Mouse (Mus musculus): Measurements from ENCODE around the gene BC024978. TPM values are rescaled to one million over a fixed set of nuclear protein-coding genes. Genes with fewer than 3 reads are reported as not detected.
"Not testable (repeated sequence)": the region's sequence is repeated elsewhere in the genome, so short reads cannot be mapped to it uniquely, and the experiment has no call there.

The BC024978 gene
- total RNA-seq, 2 experiments from 2014 or later: 14.6 to 15.8 TPM

DNA sequence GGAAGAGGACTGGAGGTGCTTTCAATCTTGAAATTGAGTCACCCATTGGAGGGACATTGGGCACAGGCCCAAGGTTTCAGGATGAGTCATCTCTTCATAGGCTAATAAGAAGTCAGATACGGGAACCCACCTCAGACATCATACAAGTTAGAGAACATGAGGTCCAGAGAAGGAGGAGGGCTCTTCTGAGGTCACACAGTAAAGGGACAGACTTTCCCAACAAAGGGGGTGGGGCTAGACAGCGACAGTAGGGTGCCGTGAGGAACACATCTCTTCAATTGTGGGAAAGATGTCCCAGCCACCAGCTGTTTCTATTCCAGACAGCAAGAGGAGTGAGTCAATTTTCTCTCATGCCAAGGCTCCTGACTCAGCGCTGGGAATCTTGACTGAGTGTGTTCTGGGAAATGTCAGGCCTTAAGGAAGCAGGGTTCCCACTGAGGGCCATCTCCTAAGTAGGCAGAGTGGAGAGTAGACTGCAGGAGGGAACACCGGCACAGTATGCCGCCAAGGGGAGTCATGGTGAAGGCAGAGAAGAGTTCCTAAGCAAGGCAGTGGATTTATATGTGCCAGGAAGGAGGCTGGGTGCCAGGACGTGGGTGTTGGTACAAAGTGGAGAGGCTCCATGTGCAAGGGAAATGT, 36.2 kb downstream of the BC024978 start:
- intact Hi-C loops (cut with DNase I): loop anchor here (2.0 kb wide), 1 partner anchor 73 kb away; no protein-coding TSS in a partner anchor
- Histone ChIP-seq H3K27ac (peak overlapping the region; percentile 86), H3K4me3 (no peak overlapping the region)
- no peak for TF ChIP-seq CTCF (IDR thresholded peaks at IDR 0.05)
- DNase-seq: peak; percentile 58

DNA sequence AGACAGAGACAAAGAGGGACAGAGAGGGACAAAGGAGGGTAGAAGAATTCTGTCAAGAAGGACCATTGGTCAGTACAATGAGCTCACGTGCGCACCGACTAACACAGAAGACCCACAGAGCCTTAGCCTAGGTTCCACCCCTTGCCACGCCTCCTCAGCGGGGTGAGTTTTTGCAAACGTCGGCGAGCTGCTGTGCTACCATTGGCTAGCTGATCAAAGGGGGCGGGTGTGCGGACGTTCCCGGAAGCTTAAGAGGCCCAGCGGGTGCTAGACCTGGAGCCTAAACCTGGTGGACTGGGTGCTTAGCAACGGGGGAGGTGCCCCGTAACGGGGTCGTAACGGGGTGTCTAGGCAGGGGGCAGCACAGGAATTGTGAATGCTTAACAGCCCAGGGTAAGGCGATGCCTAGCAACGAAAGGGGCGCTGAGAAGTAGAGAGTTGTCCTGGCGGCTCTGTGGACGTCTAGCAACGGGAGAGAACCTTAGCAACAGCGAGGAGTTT, 37.2 kb downstream of the BC024978 start, which contains the start of gene Coq8b:
Gene Coq8b, plus strand, starts transcription at position 243 of the 501 bp plus-strand sequence.
- peak; percentile 95 for DNase-seq
- Histone ChIP-seq H3K27ac (peak within 1 kb of the TSS; percentile 86), H3K4me3 (peak within 1 kb of the TSS; percentile 76)
- TF ChIP-seq CTCF (IDR thresholded peaks at IDR 0.05): no peak
- intact Hi-C loops (cut with DNase I): loop anchor here (2.0 kb wide), 1 partner anchor 74 kb away; no protein-coding TSS in a partner anchor

DNA sequence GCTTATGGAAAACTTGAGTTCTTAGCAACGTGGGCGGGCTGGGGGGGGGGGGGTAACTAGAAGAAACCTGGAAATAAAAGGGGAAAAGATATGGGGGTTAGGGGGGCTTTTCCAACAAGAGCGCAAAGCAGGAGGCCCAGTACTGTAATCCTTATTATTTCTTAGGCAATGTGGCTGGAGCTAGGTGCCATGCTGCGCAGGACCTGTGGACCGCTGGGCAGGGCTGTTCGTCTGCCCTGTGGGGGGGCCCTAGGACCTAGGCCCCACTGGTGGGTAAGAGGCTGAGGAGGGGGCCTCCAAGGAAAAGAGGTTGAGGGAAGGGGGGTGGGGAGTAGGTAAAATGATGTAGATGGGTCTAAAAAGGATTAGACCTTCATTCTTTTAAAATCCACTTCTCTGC, 37.7 kb downstream of the BC024978 start:
- peak overlapping the region; percentile 76 for H3K4me3 ChIP-seq
- H3K27ac ChIP-seq: peak overlapping the region; percentile 86
- no peak for DNase-seq
- TF ChIP-seq CTCF (IDR thresholded peaks at IDR 0.05): no peak
- intact Hi-C loops (cut with DNase I): loop anchor here (2.0 kb wide), 1 partner anchor 74 kb away; no protein-coding TSS in a partner anchor

DNA sequence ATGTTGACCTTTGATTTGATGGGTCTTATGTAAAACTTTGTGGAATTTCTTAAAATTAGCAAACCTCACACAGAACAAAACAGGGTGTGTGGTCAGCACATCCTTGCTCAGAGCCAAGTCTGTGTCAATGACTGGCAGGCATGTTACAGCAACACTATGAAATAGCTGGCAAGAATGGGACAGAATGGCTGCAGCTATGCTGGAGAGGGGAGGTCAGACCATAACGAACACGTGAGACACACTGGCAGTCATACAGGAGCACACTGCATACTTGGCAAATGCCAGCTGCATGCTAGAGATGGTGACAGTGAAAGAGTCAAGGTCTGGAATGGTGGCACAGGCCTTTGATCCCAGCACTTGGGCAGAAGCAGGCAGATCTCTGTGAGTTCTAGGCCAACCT, 40.1 kb downstream of the BC024978 start:
- TF ChIP-seq CTCF (IDR thresholded peaks at IDR 0.05): no peak
- H3K27ac ChIP-seq: no peak overlapping the region
- H3K4me3 ChIP-seq: no peak overlapping the region
- intact Hi-C loops (cut with DNase I): no loop called here
- no peak for DNase-seq

DNA sequence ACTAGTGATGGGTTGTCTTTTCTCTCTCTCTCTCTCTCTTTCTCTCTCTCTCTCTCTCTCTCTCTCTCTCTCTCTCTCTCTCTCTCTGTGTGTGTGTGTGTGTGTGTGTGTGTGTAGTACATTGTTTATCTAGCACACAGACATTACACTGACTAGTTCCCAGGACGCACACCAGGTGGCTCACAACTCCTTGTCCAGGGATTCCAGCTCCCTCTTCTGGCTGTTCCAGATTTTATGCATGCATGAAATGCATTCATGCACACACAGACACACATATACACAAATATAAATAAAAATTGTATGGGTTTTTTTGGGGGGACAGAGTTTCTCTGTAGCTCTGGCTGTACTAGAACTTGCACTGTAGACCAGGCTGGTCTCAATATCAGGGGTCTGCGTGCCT, 41.9 kb downstream of the BC024978 start:
- Histone ChIP-seq H3K4me3 (no peak overlapping the region), H3K27ac (no peak overlapping the region)
- DNase-seq: no peak
- TF ChIP-seq CTCF (IDR thresholded peaks at IDR 0.05): no peak
- intact Hi-C loops (cut with DNase I): no loop called here

DNA sequence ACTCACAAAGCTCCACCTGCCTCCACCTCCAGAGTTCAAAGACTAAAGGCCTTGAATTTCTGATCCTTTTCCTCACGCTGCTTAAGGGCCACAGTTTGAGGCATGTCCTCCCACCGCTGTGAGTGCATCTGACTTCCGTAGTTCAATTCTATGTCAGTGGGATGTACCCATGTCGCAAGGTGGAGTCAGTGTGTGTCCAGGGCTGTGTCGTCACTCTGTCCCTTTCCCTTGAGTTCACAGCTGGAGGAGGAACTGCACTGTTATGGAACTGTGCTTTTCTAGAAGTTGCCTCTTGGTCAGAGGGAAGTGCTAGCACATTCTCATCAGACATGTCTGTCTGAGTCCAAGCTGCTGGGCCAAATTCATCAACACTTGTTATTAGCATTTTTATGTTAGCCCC, 43.0 kb downstream of the BC024978 start:
- TF ChIP-seq CTCF (IDR thresholded peaks at IDR 0.05): no peak
- no peak for DNase-seq
- no peak overlapping the region for H3K27ac ChIP-seq
- no peak overlapping the region for H3K4me3 ChIP-seq
- intact Hi-C loops (cut with DNase I): no loop called here

DNA sequence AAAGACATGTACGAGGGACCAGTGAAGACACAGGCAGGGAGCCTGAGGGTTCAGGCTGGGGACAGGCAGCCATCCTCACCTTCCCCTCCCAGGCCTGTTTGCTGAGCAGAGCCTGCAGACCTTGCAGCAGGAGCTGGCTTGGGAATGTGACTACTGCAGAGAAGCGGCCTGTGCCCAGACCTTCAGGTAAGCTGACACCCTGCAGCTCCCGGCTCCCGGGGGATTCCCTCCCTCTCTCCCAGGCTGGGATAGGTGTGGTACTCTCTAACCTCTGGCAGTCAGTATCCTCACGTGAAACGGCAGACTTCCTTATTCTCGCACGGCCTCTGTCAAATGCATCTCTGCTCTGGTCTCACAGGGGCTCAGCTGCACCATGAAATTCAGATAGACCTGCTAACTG, 47.6 kb downstream of the BC024978 start:
- H3K4me3 ChIP-seq: no peak overlapping the region
- TF ChIP-seq CTCF (IDR thresholded peaks at IDR 0.05): no peak
- peak; percentile 78 for DNase-seq
- intact Hi-C loops (cut with DNase I): no loop called here
- H3K27ac ChIP-seq: peak overlapping the region; percentile 67

DNA sequence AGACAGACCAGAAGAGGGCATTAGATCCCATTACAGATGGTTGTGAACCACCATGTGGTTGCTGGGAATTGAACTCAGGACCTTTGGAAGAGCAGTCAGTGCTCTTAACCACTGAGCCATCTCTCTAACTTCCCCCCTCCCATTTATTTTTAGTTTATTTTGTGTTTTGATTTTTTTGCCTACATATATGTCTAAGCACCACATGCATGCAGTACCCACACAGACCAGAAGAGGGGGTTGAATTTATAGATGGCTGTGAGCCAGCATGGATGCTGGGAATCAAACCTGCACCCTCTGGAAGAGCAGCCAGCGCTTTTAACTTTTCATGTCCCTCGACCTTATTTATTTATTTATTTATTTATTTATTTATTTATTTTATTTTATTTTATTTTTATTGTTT, 48.5 kb downstream of the BC024978 start:
- H3K27ac ChIP-seq; intact Hi-C loops (cut with DNase I): not testable (repeated sequence)
- TF ChIP-seq CTCF (IDR thresholded peaks at IDR 0.05): peak; percentile 60

DNA sequence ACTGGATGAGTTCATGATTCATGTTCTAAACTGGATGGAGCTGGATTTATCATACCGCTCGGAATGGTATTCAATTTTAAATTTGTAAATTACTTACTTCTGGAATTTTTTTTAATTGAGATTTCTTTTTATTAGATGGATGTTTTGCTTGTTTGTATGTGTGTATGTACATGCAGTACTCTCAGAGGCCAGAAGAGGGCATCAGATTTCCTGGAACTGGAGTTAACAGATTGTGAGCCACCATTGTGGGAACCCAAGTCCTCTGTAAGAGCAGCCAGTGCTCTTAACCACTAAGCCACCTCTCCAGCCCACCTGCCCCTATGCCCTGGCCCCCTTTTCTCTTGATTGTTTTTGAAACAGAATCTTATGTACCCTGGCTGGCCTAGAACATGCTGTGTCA, 53.6 kb downstream of the BC024978 start:
- no peak for DNase-seq
- intact Hi-C loops (cut with DNase I): no loop called here
- peak; percentile 58 for TF ChIP-seq CTCF (IDR thresholded peaks at IDR 0.05)
- H3K4me3 ChIP-seq: no peak overlapping the region
- no peak overlapping the region for H3K27ac ChIP-seq

More for the DNA sequence above, 48.5 kb downstream of the BC024978 start:
- DNase-seq, H3K4me3 ChIP-seq: not testable (repeated sequence)

DNA sequence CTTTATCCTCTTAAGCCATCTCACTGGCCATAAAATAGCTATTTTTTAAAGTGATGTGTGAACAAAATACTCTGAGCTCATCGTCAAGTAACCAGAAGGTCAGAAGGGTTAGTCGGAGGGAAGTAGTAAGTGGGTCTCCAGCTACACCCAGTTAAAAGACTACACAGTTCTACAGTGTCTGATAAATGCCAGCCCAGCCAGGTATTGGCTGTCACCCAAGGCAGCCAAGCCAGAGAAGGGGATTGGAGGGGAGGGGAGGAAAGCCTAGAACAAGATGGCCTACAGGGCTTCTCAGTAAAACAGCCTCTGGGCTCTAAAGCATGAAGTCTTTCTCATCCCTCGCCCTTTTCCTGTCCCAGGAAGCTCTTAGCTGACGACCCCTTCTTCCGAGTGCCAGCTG, 54.3 kb downstream of the BC024978 start:
- intact Hi-C loops (cut with DNase I): no loop called here
- Histone ChIP-seq H3K27ac (no peak overlapping the region), H3K4me3 (no peak overlapping the region)
- no peak for DNase-seq
- TF ChIP-seq CTCF (IDR thresholded peaks at IDR 0.05): no peak

DNA sequence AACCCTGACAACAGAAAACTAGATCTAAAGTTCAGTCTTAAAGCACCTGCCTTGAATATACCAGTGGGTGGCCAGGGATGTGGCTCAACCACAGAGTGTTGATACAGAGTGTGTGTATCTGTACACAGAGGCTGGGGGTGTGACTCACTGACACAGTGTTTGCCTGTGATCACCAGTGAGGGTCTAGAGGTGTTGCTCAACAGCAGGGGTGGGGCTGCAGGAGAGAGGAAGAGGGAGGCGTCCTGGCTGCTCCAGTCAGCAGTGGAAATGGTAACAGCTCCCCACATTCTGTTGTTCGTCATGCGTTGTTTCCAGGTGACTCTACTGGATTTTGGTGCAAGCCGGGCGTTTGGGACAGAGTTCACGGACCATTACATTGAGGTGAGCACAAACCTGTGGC, 56.4 kb downstream of the BC024978 start:
- Histone ChIP-seq H3K4me3 (no peak overlapping the region), H3K27ac (no peak overlapping the region)
- intact Hi-C loops (cut with DNase I): no loop called here
- no peak for DNase-seq
- TF ChIP-seq CTCF (IDR thresholded peaks at IDR 0.05): no peak

DNA sequence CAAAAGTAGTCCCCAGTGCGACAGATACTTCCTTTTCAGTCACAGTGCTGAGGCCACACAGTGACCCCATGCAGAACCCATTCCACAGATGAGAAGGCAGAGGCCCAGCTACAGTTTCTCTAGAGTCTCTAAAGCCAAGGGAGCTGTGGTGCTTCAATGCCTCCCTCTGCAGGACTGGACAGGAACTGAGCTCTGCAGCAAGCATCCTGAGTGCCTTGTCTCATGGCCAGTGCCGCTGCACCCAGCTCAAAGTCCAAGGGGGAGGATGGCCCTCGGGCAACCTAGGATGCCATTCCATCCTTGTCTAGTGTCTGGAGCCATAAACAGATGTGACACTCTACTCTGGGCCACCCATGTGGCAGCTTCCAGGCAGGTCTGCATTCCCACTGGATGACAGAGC, 60.1 kb downstream of the BC024978 start:
- TF ChIP-seq CTCF (IDR thresholded peaks at IDR 0.05): peak; percentile 61
- no peak overlapping the region for H3K27ac ChIP-seq
- intact Hi-C loops (cut with DNase I): loop anchor here (5.0 kb wide), 1 partner anchor 93 kb away; no protein-coding TSS in a partner anchor
- no peak for DNase-seq
- no peak overlapping the region for H3K4me3 ChIP-seq

DNA sequence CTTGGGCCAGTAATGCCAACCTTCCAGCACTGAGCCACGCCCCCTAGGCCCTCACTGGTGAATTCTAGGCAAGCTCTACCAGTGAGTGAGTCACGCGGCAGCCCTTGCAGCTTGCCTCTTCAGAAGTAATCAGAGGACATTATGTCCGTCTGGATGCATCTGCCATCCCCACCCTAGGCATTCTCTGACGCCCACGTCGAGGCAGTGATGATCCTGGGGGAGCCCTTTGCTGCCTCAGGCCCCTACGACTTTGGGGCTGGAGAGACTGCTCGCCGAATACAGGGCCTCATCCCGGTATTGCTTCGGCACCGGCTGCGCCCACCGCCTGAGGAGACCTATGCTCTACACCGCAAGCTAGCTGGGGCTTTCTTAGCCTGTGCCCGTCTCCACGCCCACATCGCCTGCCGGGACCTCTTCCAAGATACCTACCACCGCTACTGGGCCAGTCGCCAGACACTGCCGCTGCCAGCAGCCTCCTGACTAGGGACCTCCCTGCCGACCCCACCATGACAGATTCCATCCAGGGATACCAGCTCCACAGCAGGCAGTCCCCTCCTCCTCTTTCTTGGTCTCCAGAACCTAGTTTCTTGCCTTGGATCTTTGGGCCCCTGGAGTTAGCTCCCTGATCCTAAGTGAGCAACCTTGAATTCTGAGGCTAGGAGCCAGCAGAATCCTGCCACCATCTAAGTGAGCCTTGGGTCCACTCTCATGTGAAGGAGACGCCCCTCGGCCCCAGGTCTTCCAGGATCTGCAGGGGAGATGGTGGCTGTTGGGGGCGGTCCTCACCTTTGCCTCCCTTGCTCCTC, 61.7 kb downstream of the BC024978 start:
- DNase-seq: peak; percentile 57
- Histone ChIP-seq H3K4me3 (peak overlapping the region; percentile 88), H3K27ac (peak overlapping the region; percentile 87)
- intact Hi-C loops (cut with DNase I): loop anchor here (1.0 to 5.0 kb wide), 2 partner anchors 27 to 95 kb away; no protein-coding TSS in a partner anchor
- no peak for TF ChIP-seq CTCF (IDR thresholded peaks at IDR 0.05)
